Mouse (Mus musculus) T-helper 2 cell (primary cell): ENCODE results near the gene Tmem238.
"Not testable (repeated sequence)": the region's sequence is repeated elsewhere in the genome, so short reads cannot be mapped to it uniquely, and the experiment has no call there.

ENCODE experiments used
- in situ Hi-C: fragments of 300-600 bp; cut with MboI, MseI; formaldehyde crosslinking; loops from one replicate; pipeline ENCODE4 v1.15.1; 2025; ENCODE audit warnings: high pct_unique_total_duplicates

Tmem238 gene

GRCm38 (mm10) chr7:4789436-4789935 is at the start of gene Tmem238:
TSS of gene Tmem238 (minus strand) at chr7:4789656.
- in situ Hi-C loops: loop anchor here (5.0 kb wide), 2 partner anchors 37 to 97 kb away; partner anchors contain the start of genes Brsk1 and Cox6b2

GRCm38 (mm10) chr7:4837639-4838038 is 48.2 kb upstream of the Tmem238 start:
- in situ Hi-C loops: no loop called here

GRCm38 (mm10) chr7:4836351-4836792 is 46.9 kb upstream of the Tmem238 start:
- in situ Hi-C loops: no loop called here

- in situ Hi-C loops: no loop called here
Observed at GRCm38 (mm10) chr7:4835631-4836327, 46.3 kb upstream of the Tmem238 start.

- in situ Hi-C loops: no loop called here
Observed at GRCm38 (mm10) chr7:4830476-4830875, 41.0 kb upstream of the Tmem238 start.

GRCm38 (mm10) chr7:4825365-4825764 is 35.9 kb upstream of the Tmem238 start:
- in situ Hi-C loops: loop anchor here (5.0 kb wide), 1 partner anchor 87 kb away; no protein-coding TSS in a partner anchor

GRCm38 (mm10) chr7:4822162-4822907 is 32.9 kb upstream of the Tmem238 start:
- in situ Hi-C loops: no loop called here

- in situ Hi-C loops: no loop called here
Observed at GRCm38 (mm10) chr7:4821690-4822089, 32.2 kb upstream of the Tmem238 start.

GRCm38 (mm10) chr7:4820925-4821324 is 31.5 kb upstream of the Tmem238 start:
- in situ Hi-C loops: not testable (repeated sequence)

GRCm38 (mm10) chr7:4816559-4816958 is 27.1 kb upstream of the Tmem238 start:
- in situ Hi-C loops: loop anchor here (10.0 kb wide), 1 partner anchor 238 kb away; the partner anchor contains the start of gene Zfp580

GRCm38 (mm10) chr7:4813105-4813791 is 23.8 kb upstream of the Tmem238 start:
- in situ Hi-C loops: loop anchor here (10.0 kb wide), 1 partner anchor 242 kb away; the partner anchor contains the start of gene Zfp580

- in situ Hi-C loops: loop anchor here (10.0 kb wide), 1 partner anchor 242 kb away; the partner anchor contains the start of gene Zfp580
Observed at GRCm38 (mm10) chr7:4812303-4813104, 23.0 kb upstream of the Tmem238 start, which contains the start of gene Ube2s. TSS of gene Ube2s (minus strand) at chr7:4812590.

GRCm38 (mm10) chr7:4811842-4812302 is 22.4 kb upstream of the Tmem238 start:
- in situ Hi-C loops: loop anchor here (10.0 kb wide), 1 partner anchor 243 kb away; the partner anchor contains the start of gene Zfp580

GRCm38 (mm10) chr7:4811131-4811530 is 21.7 kb upstream of the Tmem238 start:
- in situ Hi-C loops: loop anchor here (10.0 kb wide), 1 partner anchor 244 kb away; the partner anchor contains the start of gene Zfp580

- in situ Hi-C loops: no loop called here
Observed at GRCm38 (mm10) chr7:4806716-4807115, 17.3 kb upstream of the Tmem238 start.

GRCm38 (mm10) chr7:4802247-4802646 is 12.8 kb upstream of the Tmem238 start:
- in situ Hi-C loops: no loop called here

GRCm38 (mm10) chr7:4795767-4796433 is 6.4 kb upstream of the Tmem238 start:
- in situ Hi-C loops: no loop called here

- in situ Hi-C loops: no loop called here
Observed at GRCm38 (mm10) chr7:4794631-4795168, 5.2 kb upstream of the Tmem238 start.

- in situ Hi-C loops: no loop called here
Observed at GRCm38 (mm10) chr7:4793674-4794073, 4.2 kb upstream of the Tmem238 start.

- in situ Hi-C loops: not testable (repeated sequence)
Observed at GRCm38 (mm10) chr7:4793248-4793647, 3.8 kb upstream of the Tmem238 start.
